Mouse (Mus musculus) myocyte (in vitro differentiated cells): ENCODE data around the gene Pogz.

Experiments used
- CEBPB ChIP-seq: IDR thresholded peaks from 2 replicates; pipeline ENCODE4 v1.6.1; 2011; ENCODE audit warnings: mild to moderate bottlenecking, moderate library complexity; ENCODE audit not compliant: poor library complexity, insufficient read depth, severe bottlenecking
- E2F4 ChIP-seq: IDR thresholded peaks from one replicate; pipeline ENCODE4 v1.6.1; 2011; ENCODE audit warnings: mild to moderate bottlenecking, control low read depth, moderate library complexity; ENCODE audit not compliant: insufficient read depth
- MAX ChIP-seq: IDR thresholded peaks from one replicate; pipeline ENCODE4 v1.6.1; 2011; ENCODE audit warnings: low read depth, mild to moderate bottlenecking, control low read depth
- MYOD1 ChIP-seq, 3 experiments: IDR thresholded peaks; one replicate each; pipeline ENCODE4 v1.6.1; 2011; ENCODE audit warnings: control low read depth in 2 of 3, low read depth in 2 of 3, mild to moderate bottlenecking in 2 of 3, moderate library complexity in 1 of 3; ENCODE audit not compliant: insufficient read length in 2 of 3, control insufficient read depth in 1 of 3
- POLR2A ChIP-seq: IDR thresholded peaks from one replicate; pipeline ENCODE4 v1.6.1; 2011; ENCODE audit warnings: low read depth, mild to moderate bottlenecking, control low read depth, moderate library complexity; ENCODE audit not compliant: insufficient read length
- POLR2AphosphoS2 ChIP-seq: IDR thresholded peaks from one replicate; pipeline ENCODE4 v1.6.1; 2011; ENCODE audit warnings: low read depth, control low read depth; ENCODE audit not compliant: insufficient read length
- REST ChIP-seq: IDR thresholded peaks from one replicate; pipeline ENCODE4 v1.6.1; 2011; ENCODE audit warnings: mild to moderate bottlenecking, control low read depth, moderate library complexity; ENCODE audit not compliant: insufficient read depth, insufficient read length
- TCF12 ChIP-seq: IDR thresholded peaks from one replicate; pipeline ENCODE4 v1.6.1; 2011; ENCODE audit warnings: mild to moderate bottlenecking, control low read depth; ENCODE audit not compliant: poor library complexity, insufficient read depth, severe bottlenecking
- TCF3 ChIP-seq: IDR thresholded peaks from one replicate; pipeline ENCODE4 v1.6.1; 2011; ENCODE audit warnings: low read depth, control low read depth; ENCODE audit not compliant: insufficient read length
- USF1 ChIP-seq: IDR thresholded peaks from one replicate; pipeline ENCODE4 v1.6.1; 2011; ENCODE audit warnings: low read depth, mild to moderate bottlenecking, control low read depth, moderate library complexity

DNA sequence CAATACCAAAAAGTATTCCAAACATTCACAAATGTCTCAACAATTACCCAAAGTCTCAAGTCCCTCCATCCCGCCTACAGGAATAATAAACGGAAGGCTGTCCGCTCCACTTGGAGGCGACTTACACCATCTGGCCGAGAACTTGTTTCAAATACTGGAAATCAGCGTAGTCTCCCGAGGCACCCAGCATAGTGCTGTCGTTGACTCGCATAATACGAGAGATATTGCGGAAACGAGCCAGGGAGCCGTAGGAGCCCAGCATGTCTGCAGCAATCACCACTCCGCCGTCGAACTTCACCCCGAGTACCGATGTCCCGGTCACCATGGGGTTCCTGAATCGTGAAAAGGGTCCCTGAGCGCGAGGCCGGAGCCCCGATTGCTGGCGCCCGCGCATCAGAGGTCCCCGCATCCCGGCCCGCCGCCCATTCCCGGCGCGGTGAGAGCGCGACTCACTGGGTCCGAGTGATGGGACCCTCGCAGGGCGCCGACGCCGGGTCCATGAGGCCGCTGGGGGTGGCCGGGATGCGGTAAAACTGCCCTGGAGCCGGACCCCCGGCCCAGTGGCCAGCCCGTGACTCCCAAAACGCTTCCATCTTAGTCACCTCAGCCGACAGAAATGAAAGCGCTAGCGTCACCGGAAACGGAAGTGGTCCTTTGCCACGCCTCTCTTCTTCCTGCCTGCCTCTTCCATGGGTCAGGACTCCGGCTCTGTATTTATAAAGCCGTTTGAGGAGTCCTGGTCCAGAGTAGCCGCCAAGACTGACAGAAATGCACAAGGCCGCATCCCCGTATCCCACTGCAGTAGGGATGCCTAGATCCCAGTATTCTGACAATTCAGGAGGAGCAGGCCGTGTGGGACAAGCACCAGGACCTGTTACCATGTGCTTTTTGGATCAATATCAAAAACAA lies 49.2 kb downstream of the Pogz start, which contains the start of gene Psmb4:
- TF ChIP-seq CEBPB (no peak), POLR2A (peak; percentile 86), POLR2AphosphoS2 (peak; percentile 93), TCF3 (no peak), MAX (no peak), E2F4 (no peak), USF1 (no peak), TCF12 (no peak), REST (no peak), MYOD1 (IDR thresholded peaks at IDR 0.05; ENCODE audit: control insufficient read depth in 1 of 3, insufficient read length in 2 of 3, low read depth in 2 of 3) (no peak)
